Mouse (Mus musculus) splenic B cell, adult 2 months (primary cell): ENCODE measurements around the gene Map4k5.

Experiments
- DNase-seq: peaks from one replicate; pipeline ENCODE4 v3.0.0-alpha.2; 2011; ENCODE audit warnings: low read depth, low spot score
- H3K27me3 ChIP-seq: 2 replicates; pipeline ENCODE4 v1.6.1; 2012; ENCODE audit warnings: mild to moderate bottlenecking, low read length, moderate library complexity, mixed read lengths; ENCODE audit not compliant: control insufficient read depth, poor library complexity, insufficient read depth, severe bottlenecking
- H3K36me3 ChIP-seq: 2 replicates; pipeline ENCODE4 v1.6.1; 2012; ENCODE audit warnings: mild to moderate bottlenecking, low read length, moderate library complexity, mixed read lengths; ENCODE audit not compliant: control insufficient read depth, poor library complexity, insufficient read depth, severe bottlenecking

Gene Map4k5

GRCm38 (mm10) chr12:69804393-69805070 lies 88.5 kb downstream of the Map4k5 start:
- no peak for DNase-seq
- peaks cover 10% of the 10 kb centered on the region; the same call in 1 of the 2 replicates for H3K36me3 ChIP-seq
- no peaks in the 10 kb centered on the region for H3K27me3 ChIP-seq

GRCm38 (mm10) chr12:69803196-69803595 lies 89.8 kb downstream of the Map4k5 start:
- Histone ChIP-seq H3K36me3 (peaks cover 10% of the 10 kb centered on the region; the same call in 1 of the 2 replicates), H3K27me3 (no peaks in the 10 kb centered on the region)
- no peak for DNase-seq

GRCm38 (mm10) chr12:69800586-69800985 lies 92.4 kb downstream of the Map4k5 start:
- H3K27me3 ChIP-seq: no peaks in the 10 kb centered on the region
- 0 out of 2 replicates have a peak, but pooled peaks cover 2% of the 10 kb centered on the region for H3K36me3 ChIP-seq
- DNase-seq: no peak

- H3K27me3 ChIP-seq: no peaks in the 10 kb centered on the region
- no peaks in the 10 kb centered on the region for H3K36me3 ChIP-seq
- no peak for DNase-seq
Measured at GRCm38 (mm10) chr12:69796311-69796710, 96.7 kb downstream of the Map4k5 start.

GRCm38 (mm10) chr12:69790530-69791505 lies 102.2 kb downstream of the Map4k5 start, which contains the start of gene Cdkl1:
Gene Cdkl1, minus strand, starts transcription at chr12:69791267.
- Histone ChIP-seq H3K27me3 (no peaks in the 10 kb centered on the region), H3K36me3 (no peaks in the 10 kb centered on the region)
- peak; percentile 79 for DNase-seq

- no peak for DNase-seq
- Histone ChIP-seq H3K27me3 (no peaks in the 10 kb centered on the region), H3K36me3 (no peaks in the 10 kb centered on the region)
Measured at GRCm38 (mm10) chr12:69789766-69790529, 103.1 kb downstream of the Map4k5 start.

- no peak for DNase-seq
- no peaks in the 10 kb centered on the region for H3K27me3 ChIP-seq
- no peaks in the 10 kb centered on the region for H3K36me3 ChIP-seq
Measured at GRCm38 (mm10) chr12:69788380-69788779, 104.6 kb downstream of the Map4k5 start.

GRCm38 (mm10) chr12:69785471-69785870 lies 107.5 kb downstream of the Map4k5 start:
- DNase-seq: no peak
- Histone ChIP-seq H3K27me3 (no peaks in the 10 kb centered on the region), H3K36me3 (no peaks in the 10 kb centered on the region)

- no peak for DNase-seq
- no peaks in the 10 kb centered on the region for H3K27me3 ChIP-seq
- H3K36me3 ChIP-seq: no peaks in the 10 kb centered on the region
Measured at GRCm38 (mm10) chr12:69783247-69784025, 109.6 kb downstream of the Map4k5 start.

- Histone ChIP-seq H3K36me3 (no peaks in the 10 kb centered on the region), H3K27me3 (no peaks in the 10 kb centered on the region)
- DNase-seq: no peak
Measured at GRCm38 (mm10) chr12:69781935-69782650, 110.9 kb downstream of the Map4k5 start.

GRCm38 (mm10) chr12:69781480-69781879 lies 111.5 kb downstream of the Map4k5 start:
- no peaks in the 10 kb centered on the region for H3K36me3 ChIP-seq
- DNase-seq: no peak
- no peaks in the 10 kb centered on the region for H3K27me3 ChIP-seq

- no peaks in the 10 kb centered on the region for H3K27me3 ChIP-seq
- H3K36me3 ChIP-seq: no peaks in the 10 kb centered on the region
- DNase-seq: no peak
Measured at GRCm38 (mm10) chr12:69777957-69778356, 115.0 kb downstream of the Map4k5 start.

GRCm38 (mm10) chr12:69777341-69777730 lies 115.7 kb downstream of the Map4k5 start:
- DNase-seq: no peak
- no peaks in the 10 kb centered on the region for H3K27me3 ChIP-seq
- no peaks in the 10 kb centered on the region for H3K36me3 ChIP-seq
